Mouse (Mus musculus): ENCODE data around the gene Asrgl1. TPM values are rescaled to one million over a fixed set of nuclear protein-coding genes. Genes with fewer than 3 reads are reported as not detected.
A peak's percentile ranks its signal among the peaks of the same experiment; 100 is the strongest.
"Not testable (repeated sequence)": the region's sequence is repeated elsewhere in the genome, so short reads cannot be mapped to it uniquely, and the experiment has no call there.

Asrgl1 gene
- 7.2 and 10.4 TPM in 2 replicates for polyA plus RNA-seq (2015; fragmentation: Nextera tagmentation; extraction: Ambion mirVana)

GRCm38 (mm10) chr19:9135512-9136331 lies at the start of gene Asrgl1:
Asrgl1 (minus strand) TSS chr19:9135636.
- peak within 1 kb of the TSS; percentile 72 for H3K4me3 ChIP-seq (ENCODE audit: low read length)

GRCm38 (mm10) chr19:9146214-9146613 lies 10.8 kb upstream of the Asrgl1 start:
- no peaks in the 10 kb centered on the region for H3K27me3 ChIP-seq (replicated peaks; ENCODE audit: control insufficient read depth, insufficient read depth, low read length)
- no peak overlapping the region for H3K4me2 ChIP-seq (ENCODE audit: low read depth, low read length)
- 68% methylated on average over 4 of the region's 4 CpGs for WGBS
- no peaks in the 10 kb centered on the region for H3K9me3 ChIP-seq (ENCODE audit: control insufficient read depth, low read length)
- no peak for ATAC-seq
- H3K9ac ChIP-seq (ENCODE audit: low read depth, low read length): no peak overlapping the region
- no peaks in the 10 kb centered on the region for H3K4me1 ChIP-seq (ENCODE audit: control insufficient read depth, insufficient read depth, low read length)
- H3K4me3 ChIP-seq (ENCODE audit: low read length): no peak overlapping the region
- no peaks in the 10 kb centered on the region for H3K36me3 ChIP-seq (ENCODE audit: control insufficient read depth, insufficient read depth, low read length)
- H3K27ac ChIP-seq (ENCODE audit: low read length): no peak overlapping the region

More at GRCm38 (mm10) chr19:9135512-9136331, at the start of gene Asrgl1:
- peak; percentile 97 for ATAC-seq
- Histone ChIP-seq H3K4me1 (ENCODE audit: control insufficient read depth, insufficient read depth, low read length) (peaks cover 8% of the 10 kb centered on the region), H3K27ac (ENCODE audit: low read length) (no peak within 1 kb of the TSS), H3K9ac (ENCODE audit: low read depth, low read length) (peak within 1 kb of the TSS; percentile 72), H3K27me3 (replicated peaks; ENCODE audit: control insufficient read depth, insufficient read depth, low read length) (no peaks in the 10 kb centered on the region), H3K9me3 (ENCODE audit: control insufficient read depth, low read length) (no peaks in the 10 kb centered on the region), H3K4me2 (ENCODE audit: low read depth, low read length) (peak within 1 kb of the TSS; percentile 99), H3K36me3 (ENCODE audit: control insufficient read depth, insufficient read depth, low read length) (no peaks in the 10 kb centered on the region)
- 12% methylated on average over 31 of the region's 31 CpGs for WGBS

- no peak overlapping the region for H3K27ac ChIP-seq (ENCODE audit: low read length)
- H3K4me1 ChIP-seq (ENCODE audit: control insufficient read depth, insufficient read depth, low read length): no peaks in the 10 kb centered on the region
- no peak for ATAC-seq
These were observed 8.2 kb upstream of the Asrgl1 start for GRCm38 (mm10) chr19:9143639-9144125.

GRCm38 (mm10) chr19:9143230-9143629 lies 7.8 kb upstream of the Asrgl1 start:
- H3K36me3 ChIP-seq (ENCODE audit: control insufficient read depth, insufficient read depth, low read length): no peaks in the 10 kb centered on the region
- H3K4me3 ChIP-seq (ENCODE audit: low read length): no peak overlapping the region
- WGBS: 76% methylated on average over 2 of the region's 2 CpGs
- H3K9me3 ChIP-seq (ENCODE audit: control insufficient read depth, low read length): no peaks in the 10 kb centered on the region
- no peak for ATAC-seq
- no peak overlapping the region for H3K9ac ChIP-seq (ENCODE audit: low read depth, low read length)
- H3K4me1 ChIP-seq (ENCODE audit: control insufficient read depth, insufficient read depth, low read length): no peaks in the 10 kb centered on the region
- no peak overlapping the region for H3K4me2 ChIP-seq (ENCODE audit: low read depth, low read length)
- no peak overlapping the region for H3K27ac ChIP-seq (ENCODE audit: low read length)
- no peaks in the 10 kb centered on the region for H3K27me3 ChIP-seq (replicated peaks; ENCODE audit: control insufficient read depth, insufficient read depth, low read length)

More at GRCm38 (mm10) chr19:9143639-9144125, 8.2 kb upstream of the Asrgl1 start:
- Histone ChIP-seq H3K9ac (ENCODE audit: low read depth, low read length) (no peak overlapping the region), H3K27me3 (replicated peaks; ENCODE audit: control insufficient read depth, insufficient read depth, low read length) (no peaks in the 10 kb centered on the region), H3K9me3 (ENCODE audit: control insufficient read depth, low read length) (no peaks in the 10 kb centered on the region), H3K36me3 (ENCODE audit: control insufficient read depth, insufficient read depth, low read length) (no peaks in the 10 kb centered on the region), H3K4me3 (ENCODE audit: low read length) (no peak overlapping the region), H3K4me2 (ENCODE audit: low read depth, low read length) (no peak overlapping the region)

- H3K4me2 ChIP-seq (ENCODE audit: low read depth, low read length); H3K36me3 ChIP-seq (ENCODE audit: control insufficient read depth, insufficient read depth, low read length); H3K9ac ChIP-seq (ENCODE audit: low read depth, low read length); H3K27ac ChIP-seq (ENCODE audit: low read length); H3K4me3 ChIP-seq (ENCODE audit: low read length); H3K4me1 ChIP-seq (ENCODE audit: control insufficient read depth, insufficient read depth, low read length); H3K9me3 ChIP-seq (ENCODE audit: control insufficient read depth, low read length); ATAC-seq; H3K27me3 ChIP-seq (replicated peaks; ENCODE audit: control insufficient read depth, insufficient read depth, low read length): not testable (repeated sequence)
- WGBS: 88% methylated on average over 1 of the region's 1 CpGs
These were observed 4.9 kb upstream of the Asrgl1 start for GRCm38 (mm10) chr19:9140361-9140760.

GRCm38 (mm10) chr19:9137159-9137558 lies 1.7 kb upstream of the Asrgl1 start:
- Histone ChIP-seq H3K36me3 (ENCODE audit: control insufficient read depth, insufficient read depth, low read length) (no peaks in the 10 kb centered on the region), H3K9me3 (ENCODE audit: control insufficient read depth, low read length) (no peaks in the 10 kb centered on the region), H3K4me3 (ENCODE audit: low read length) (no peak overlapping the region), H3K27ac (ENCODE audit: low read length) (no peak overlapping the region), H3K4me2 (ENCODE audit: low read depth, low read length) (no peak overlapping the region), H3K4me1 (ENCODE audit: control insufficient read depth, insufficient read depth, low read length) (peaks cover 8% of the 10 kb centered on the region), H3K27me3 (replicated peaks; ENCODE audit: control insufficient read depth, insufficient read depth, low read length) (no peaks in the 10 kb centered on the region), H3K9ac (ENCODE audit: low read depth, low read length) (no peak overlapping the region)
- WGBS: 84% methylated on average over 1 of the region's 1 CpGs
- no peak for ATAC-seq

- no peak overlapping the region for H3K27ac ChIP-seq (ENCODE audit: low read length)
- H3K4me1 ChIP-seq (ENCODE audit: control insufficient read depth, insufficient read depth, low read length): peaks cover 8% of the 10 kb centered on the region
- peak overlapping the region; percentile 99 for H3K4me2 ChIP-seq (ENCODE audit: low read depth, low read length)
- ATAC-seq: peak; percentile 74
- H3K4me3 ChIP-seq (ENCODE audit: low read length): peak overlapping the region; percentile 72
- H3K36me3 ChIP-seq (ENCODE audit: control insufficient read depth, insufficient read depth, low read length): no peaks in the 10 kb centered on the region
- no peaks in the 10 kb centered on the region for H3K9me3 ChIP-seq (ENCODE audit: control insufficient read depth, low read length)
- peak overlapping the region; percentile 72 for H3K9ac ChIP-seq (ENCODE audit: low read depth, low read length)
- WGBS: 1% methylated on average over 35 of the region's 37 CpGs
- no peaks in the 10 kb centered on the region for H3K27me3 ChIP-seq (replicated peaks; ENCODE audit: control insufficient read depth, insufficient read depth, low read length)
These were observed 507 bp downstream of the Asrgl1 start for GRCm38 (mm10) chr19:9134746-9135511.

GRCm38 (mm10) chr19:9129996-9130395 lies 5.4 kb downstream of the Asrgl1 start:
- peaks cover 5% of the 10 kb centered on the region for H3K4me1 ChIP-seq (ENCODE audit: control insufficient read depth, insufficient read depth, low read length)
- no peak for ATAC-seq
- H3K27me3 ChIP-seq (replicated peaks; ENCODE audit: control insufficient read depth, insufficient read depth, low read length): no peaks in the 10 kb centered on the region
- H3K9me3 ChIP-seq (ENCODE audit: control insufficient read depth, low read length): no peaks in the 10 kb centered on the region
- H3K27ac ChIP-seq (ENCODE audit: low read length): no peak overlapping the region
- no peak overlapping the region for H3K4me2 ChIP-seq (ENCODE audit: low read depth, low read length)
- WGBS: 41% methylated on average over 1 of the region's 1 CpGs
- no peaks in the 10 kb centered on the region; the same call in 1 of the 2 replicates for H3K36me3 ChIP-seq (ENCODE audit: control insufficient read depth, insufficient read depth, low read length)
- no peak overlapping the region for H3K4me3 ChIP-seq (ENCODE audit: low read length)
- H3K9ac ChIP-seq (ENCODE audit: low read depth, low read length): no peak overlapping the region

- Histone ChIP-seq H3K4me2 (ENCODE audit: low read depth, low read length) (no peak overlapping the region), H3K9me3 (ENCODE audit: control insufficient read depth, low read length) (no peaks in the 10 kb centered on the region), H3K27me3 (replicated peaks; ENCODE audit: control insufficient read depth, insufficient read depth, low read length) (no peaks in the 10 kb centered on the region), H3K4me1 (ENCODE audit: control insufficient read depth, insufficient read depth, low read length) (no peaks in the 10 kb centered on the region), H3K36me3 (ENCODE audit: control insufficient read depth, insufficient read depth, low read length) (no peaks in the 10 kb centered on the region; the same call in 1 of the 2 replicates), H3K9ac (ENCODE audit: low read depth, low read length) (no peak overlapping the region), H3K4me3 (ENCODE audit: low read length) (no peak overlapping the region), H3K27ac (ENCODE audit: low read length) (no peak overlapping the region)
- no peak for ATAC-seq
- WGBS: 91% methylated on average over 4 of the region's 4 CpGs
These were observed 6.8 kb downstream of the Asrgl1 start for GRCm38 (mm10) chr19:9128499-9129194.

Measured in intestine, embryonic 16.5 days (tissue).